Mouse (Mus musculus): ENCODE measurements around the gene Thop1. TPM values are rescaled to one million over a fixed set of nuclear protein-coding genes. Genes with fewer than 3 reads are reported as not detected.

The Thop1 gene
- polyA plus RNA-seq, 1 experiment from 2014 or later = 79.3 TPM

GRCm38 (mm10) chr10:81123500-81123899, 53.7 kb downstream of the Thop1 start:
- Histone ChIP-seq H3K4me2 (no peak overlapping the region), H3K27ac (no peak overlapping the region), H3K4me3 (no peak overlapping the region), H3K9ac (no peak overlapping the region), H3K36me3 (peaks cover 65% of the 10 kb centered on the region), H3K27me3 (no peaks in the 10 kb centered on the region; the same call in 1 of the 2 replicates), H3K9me3 (no peaks in the 10 kb centered on the region), H3K4me1 (peaks cover 11% of the 10 kb centered on the region)
- no peak for ATAC-seq (ENCODE audit: insufficient number of reproducible peaks, low FRiP score, low TSS enrichment, low read depth)
- WGBS = 85% methylated on average over 11 of the region's 11 CpGs

Small RNAs within 50 kb of the gene (microRNA-seq; reads per million reads assigned to microRNA genes)
- gene Mir5615-1 (not detected), gene Mir5615-2 (not detected)

Other genes starting within 250 kb of the Thop1 start
- gene Oaz1, start 243.4 kb upstream of the Thop1 start, polyA plus RNA-seq (2015; fragmentation: Nextera tagmentation; extraction: Ambion mirVana) = 1,708 and 1,872 TPM in 2 replicates
- gene Lingo3, start 226.0 kb upstream of the Thop1 start, polyA plus RNA-seq (2015; fragmentation: Nextera tagmentation; extraction: Ambion mirVana) = 0.86 and 0.92 TPM in 2 replicates
- gene Lsm7, start 214.8 kb upstream of the Thop1 start, polyA plus RNA-seq (2015; fragmentation: Nextera tagmentation; extraction: Ambion mirVana) = 231 and 258 TPM in 2 replicates
- gene Sppl2b, start 214.8 kb upstream of the Thop1 start, polyA plus RNA-seq (2015; fragmentation: Nextera tagmentation; extraction: Ambion mirVana) = 44.5 and 47.4 TPM in 2 replicates
- gene Tmprss9, start 198.2 kb upstream of the Thop1 start, polyA plus RNA-seq (2015; fragmentation: Nextera tagmentation; extraction: Ambion mirVana) = 0.05 TPM in 1 of 2 replicates, not detected in the other
- gene Timm13, start 169.1 kb upstream of the Thop1 start, polyA plus RNA-seq (2015; fragmentation: Nextera tagmentation; extraction: Ambion mirVana) = 312 and 329 TPM in 2 replicates
- 51.6 and 58.2 TPM in 2 replicates for gene Lmnb2, start 151.8 kb upstream of the Thop1 start, polyA plus RNA-seq (2015; fragmentation: Nextera tagmentation; extraction: Ambion mirVana)
- 44.4 and 44.7 TPM in 2 replicates for gene Gadd45b, start 140.0 kb upstream of the Thop1 start, polyA plus RNA-seq (2015; fragmentation: Nextera tagmentation; extraction: Ambion mirVana)
- gene Gng7, start 55.1 kb upstream of the Thop1 start, polyA plus RNA-seq (2015; fragmentation: Nextera tagmentation; extraction: Ambion mirVana) = 7.7 and 8.7 TPM in 2 replicates
- gene Diras1, start 44.4 kb upstream of the Thop1 start, polyA plus RNA-seq (2015; fragmentation: Nextera tagmentation; extraction: Ambion mirVana) = 0.05 and 0.29 TPM in 2 replicates
- 21.3 and 21.8 TPM in 2 replicates for gene Slc39a3, start 32.6 kb upstream of the Thop1 start, polyA plus RNA-seq (2015; fragmentation: Nextera tagmentation; extraction: Ambion mirVana)
- gene Sgta, start 9.9 kb upstream of the Thop1 start, polyA plus RNA-seq (2015; fragmentation: Nextera tagmentation; extraction: Ambion mirVana) = 200 and 204 TPM in 2 replicates
- 0.73 and 1.5 TPM in 2 replicates for gene Creb3l3, start 28.8 kb downstream of the Thop1 start, polyA plus RNA-seq (2015; fragmentation: Nextera tagmentation; extraction: Ambion mirVana)
- 165 and 167 TPM in 2 replicates for gene Map2k2, start 35.9 kb downstream of the Thop1 start, polyA plus RNA-seq (2015; fragmentation: Nextera tagmentation; extraction: Ambion mirVana)
- 58.6 and 61.4 TPM in 2 replicates for gene Zbtb7a, start 65.2 kb downstream of the Thop1 start, polyA plus RNA-seq (2015; fragmentation: Nextera tagmentation; extraction: Ambion mirVana)
- gene Pias4, start 97.9 kb downstream of the Thop1 start, polyA plus RNA-seq (2015; fragmentation: Nextera tagmentation; extraction: Ambion mirVana) = 48.0 and 50.6 TPM in 2 replicates
- 564 and 615 TPM in 2 replicates for gene Eef2, start 106.6 kb downstream of the Thop1 start, polyA plus RNA-seq (2015; fragmentation: Nextera tagmentation; extraction: Ambion mirVana)
- 45.7 and 53.5 TPM in 2 replicates for gene Dapk3, start 113.0 kb downstream of the Thop1 start, polyA plus RNA-seq (2015; fragmentation: Nextera tagmentation; extraction: Ambion mirVana)
- gene 4930442H23Rik, start 113.8 kb downstream of the Thop1 start, polyA plus RNA-seq (2015; fragmentation: Nextera tagmentation; extraction: Ambion mirVana) = not detected in 2 replicates
- gene Nmrk2, start 132.0 kb downstream of the Thop1 start, polyA plus RNA-seq (2015; fragmentation: Nextera tagmentation; extraction: Ambion mirVana) = 0.41 and 1.3 TPM in 2 replicates
- 0.25 and 0.28 TPM in 2 replicates for gene Atcay, start 160.8 kb downstream of the Thop1 start, polyA plus RNA-seq (2015; fragmentation: Nextera tagmentation; extraction: Ambion mirVana)
- gene Zfr2, start 163.1 kb downstream of the Thop1 start, polyA plus RNA-seq (2015; fragmentation: Nextera tagmentation; extraction: Ambion mirVana) = 8.7 and 10.9 TPM in 2 replicates
- 5.4 and 6.0 TPM in 2 replicates for gene Matk, start 182.9 kb downstream of the Thop1 start, polyA plus RNA-seq (2015; fragmentation: Nextera tagmentation; extraction: Ambion mirVana)
- 189 and 194 TPM in 2 replicates for gene Mrpl54, start 196.9 kb downstream of the Thop1 start, polyA plus RNA-seq (2015; fragmentation: Nextera tagmentation; extraction: Ambion mirVana)
- gene Apba3, start 196.9 kb downstream of the Thop1 start, polyA plus RNA-seq (2015; fragmentation: Nextera tagmentation; extraction: Ambion mirVana) = 77.1 and 87.5 TPM in 2 replicates
- 8.4 and 9.9 TPM in 2 replicates for gene Tjp3, start 221.5 kb downstream of the Thop1 start, polyA plus RNA-seq (2015; fragmentation: Nextera tagmentation; extraction: Ambion mirVana)
- gene Pip5k1c, start 222.9 kb downstream of the Thop1 start, polyA plus RNA-seq (2015; fragmentation: Nextera tagmentation; extraction: Ambion mirVana) = 44.8 and 48.1 TPM in 2 replicates